Mouse (Mus musculus) forebrain, embryonic 16.5 days (tissue): ENCODE data around the gene Ispd. TPM values are rescaled to one million over a fixed set of nuclear protein-coding genes. Genes with fewer than 3 reads are reported as not detected.

ENCODE experiments used
- ATAC-seq: fragments of 200-750 bp; cut with Nextera tagmentation; 2 replicates; pipeline ENCODE4 v1.8.0; 2017; ENCODE audit warnings: mild to moderate bottlenecking, moderate library complexity
- H3K27ac ChIP-seq: fragments of 300-500 bp; sonication (generic); 2 replicates; pipeline ENCODE4 v1.5.1; 2014; ENCODE audit warnings: low read length, control low read depth
- H3K27me3 ChIP-seq: fragments of 300-500 bp; sonication (generic); replicated peaks from 2 replicates; pipeline ENCODE4 v1.6.1; 2014; ENCODE audit warnings: low read length; ENCODE audit not compliant: control insufficient read depth, insufficient read depth
- H3K36me3 ChIP-seq: fragments of 300-500 bp; sonication (generic); 2 replicates; pipeline ENCODE4 v1.6.1; 2014; ENCODE audit not compliant: control insufficient read depth, insufficient read depth
- H3K4me1 ChIP-seq: fragments of 300-500 bp; sonication (generic); replicated peaks from 2 replicates; pipeline ENCODE4 v1.6.1; 2014; ENCODE audit warnings: low read length; ENCODE audit not compliant: control insufficient read depth, insufficient read depth
- H3K4me2 ChIP-seq: fragments of 300-500 bp; sonication (generic); 2 replicates; pipeline ENCODE4 v1.6.1; 2014; ENCODE audit warnings: mild to moderate bottlenecking, low read length, control low read depth
- H3K4me3 ChIP-seq: fragments of 300-500 bp; sonication (generic); replicated peaks from 2 replicates; pipeline ENCODE4 v1.5.1; 2014; ENCODE audit warnings: mild to moderate bottlenecking, low read length, control low read depth
- H3K9ac ChIP-seq: fragments of 300-500 bp; sonication (generic); replicated peaks from 2 replicates; pipeline ENCODE4 v1.6.1; 2014; ENCODE audit warnings: low read depth, low read length, control low read depth
- H3K9me3 ChIP-seq: fragments of 300-500 bp; sonication (generic); 2 replicates; pipeline ENCODE4 v1.6.1; 2016; ENCODE audit warnings: low read length; ENCODE audit not compliant: control insufficient read depth
- WGBS: fragments of 180-500 bp; shearing (Covaris S2); extraction: QIAGEN DNeasy Blood & Tissue Kit; methylation state at CpG from one replicate; pipeline ENCODE4 v1.1.7; 2014; 5-methylcytosine and 5-hydroxymethylcytosine counted together
- polyA plus RNA-seq: library from polyadenylated mRNA; unstranded; fragments of >200 nt; fragmentation: Nextera tagmentation; extraction: Ambion mirVana; gene quantifications from 2 replicates; pipeline ENCODE4 v1.2.1, GENCODE M21; 2015

Gene Ispd
- polyA plus RNA-seq, 1 experiment from 2014 or later = 7.0 TPM

DNA sequence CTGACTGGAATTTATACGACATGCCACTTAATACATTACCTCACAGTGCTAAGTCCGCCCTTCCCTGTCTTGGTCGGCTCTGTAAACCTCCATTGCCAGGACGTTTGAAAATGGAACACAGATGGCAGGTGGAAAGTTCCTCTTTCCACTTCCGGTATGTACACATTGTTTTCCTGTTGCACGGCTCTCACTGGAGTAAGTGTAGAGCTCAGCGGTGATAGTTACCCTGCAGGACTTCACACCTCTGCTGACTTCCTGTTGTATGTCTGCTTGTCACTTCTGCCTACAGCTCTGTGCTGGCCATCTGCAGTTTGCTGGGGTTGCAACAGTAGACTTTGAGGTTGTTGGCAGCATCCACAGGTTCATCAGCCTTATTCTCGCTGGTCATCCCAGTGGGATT is 58.1 kb downstream of the Ispd start:
- H3K4me1 ChIP-seq = no peaks in the 10 kb centered on the region
- no peaks in the 10 kb centered on the region for H3K27me3 ChIP-seq
- 90% methylated on average over 8 of the region's 8 CpGs for WGBS
- H3K36me3 ChIP-seq = no peaks in the 10 kb centered on the region
- H3K4me2 ChIP-seq = no peak overlapping the region
- H3K4me3 ChIP-seq = no peak overlapping the region
- no peak overlapping the region for H3K9ac ChIP-seq
- ATAC-seq = no peak
- no peak overlapping the region for H3K27ac ChIP-seq
- no peaks in the 10 kb centered on the region for H3K9me3 ChIP-seq

DNA sequence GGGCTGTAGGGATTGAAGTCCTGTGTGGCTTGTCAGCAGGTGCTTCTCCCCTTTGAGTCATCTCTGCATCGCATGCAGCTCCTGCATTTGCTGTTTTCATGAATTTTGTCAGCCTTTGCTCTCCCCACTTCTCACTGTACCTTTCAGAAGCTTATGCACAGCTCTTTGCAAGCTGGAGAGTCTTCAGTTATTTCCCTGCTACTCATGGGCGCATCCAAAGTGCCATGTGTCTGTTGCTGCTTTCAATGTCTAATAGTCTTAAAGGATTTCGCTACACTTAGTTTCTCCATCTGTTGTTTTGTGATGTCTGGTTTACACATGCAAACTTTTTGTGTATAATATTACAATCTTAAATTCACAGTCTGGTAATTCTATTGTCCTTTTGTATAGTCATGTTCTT is 74.8 kb downstream of the Ispd start:
- no peak for ATAC-seq
- WGBS = 67% methylated on average over 3 of the region's 3 CpGs
- Histone ChIP-seq H3K4me2 (no peak overlapping the region), H3K36me3 (no peaks in the 10 kb centered on the region), H3K4me1 (no peaks in the 10 kb centered on the region), H3K9ac (no peak overlapping the region), H3K27ac (no peak overlapping the region), H3K27me3 (no peaks in the 10 kb centered on the region), H3K9me3 (no peaks in the 10 kb centered on the region), H3K4me3 (no peak overlapping the region)

DNA sequence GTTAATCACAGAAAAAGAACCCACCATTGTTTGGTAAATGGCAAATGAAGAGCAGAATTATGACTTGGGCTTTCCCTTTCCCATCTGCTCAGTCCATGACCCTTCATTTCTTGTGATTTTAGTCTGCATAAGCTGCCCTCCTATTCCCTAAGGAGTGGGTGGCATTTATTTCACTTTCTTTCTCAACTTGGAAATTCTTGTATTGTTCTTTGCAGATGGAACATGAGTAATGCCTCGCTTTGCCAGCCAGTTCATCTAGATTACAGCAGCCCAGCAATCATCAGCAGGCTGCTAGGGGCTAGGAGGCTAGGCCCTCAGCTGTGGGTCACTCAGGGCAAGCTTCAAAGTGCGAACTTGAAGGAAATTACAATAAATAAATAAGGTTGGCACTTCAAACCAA is 76.5 kb downstream of the Ispd start:
- no peak for ATAC-seq
- H3K36me3 ChIP-seq = no peaks in the 10 kb centered on the region
- H3K27ac ChIP-seq = no peak overlapping the region
- no peak overlapping the region for H3K4me2 ChIP-seq
- H3K9me3 ChIP-seq = no peaks in the 10 kb centered on the region
- no peaks in the 10 kb centered on the region for H3K4me1 ChIP-seq
- no peaks in the 10 kb centered on the region for H3K27me3 ChIP-seq
- no peak overlapping the region for H3K9ac ChIP-seq
- H3K4me3 ChIP-seq = no peak overlapping the region
- 71% methylated on average over 2 of the region's 2 CpGs for WGBS

DNA sequence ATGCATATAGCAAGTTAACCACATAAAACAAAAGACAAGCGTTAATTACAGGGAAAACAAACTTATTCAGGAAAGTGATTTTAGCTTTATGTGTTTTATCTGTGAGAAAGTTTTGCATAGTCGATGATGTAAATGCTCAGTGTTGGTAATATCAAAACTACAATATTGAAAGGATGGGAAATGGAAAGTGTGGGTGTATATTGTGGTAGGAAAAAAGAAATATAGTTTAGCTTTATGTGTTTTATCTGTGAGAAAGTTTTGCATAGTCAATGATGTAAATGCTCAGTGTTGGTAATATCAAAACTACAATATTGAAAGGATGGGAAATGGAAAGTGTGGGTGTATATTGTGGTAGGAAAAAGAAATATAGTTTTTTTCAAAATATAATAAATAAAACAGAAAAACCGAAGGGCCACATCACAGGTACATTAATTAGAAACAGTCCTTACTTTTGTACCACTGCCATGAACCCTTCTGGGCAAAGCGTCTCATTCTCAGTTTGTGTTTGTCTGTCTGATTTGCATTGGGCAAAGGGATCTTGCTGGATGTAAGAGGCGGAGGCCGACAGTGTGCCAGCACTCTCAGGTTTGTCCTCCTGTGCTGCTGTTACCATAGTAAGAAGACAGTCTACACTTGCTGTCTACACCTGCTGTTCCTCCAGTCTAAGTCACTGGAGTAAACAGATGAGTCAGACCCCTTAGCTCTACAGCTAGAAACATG is 87.2 kb downstream of the Ispd start:
- no peak overlapping the region for H3K4me3 ChIP-seq
- H3K9ac ChIP-seq = no peak overlapping the region
- no peaks in the 10 kb centered on the region for H3K9me3 ChIP-seq
- H3K4me1 ChIP-seq = no peaks in the 10 kb centered on the region
- 92% methylated on average over 6 of the region's 6 CpGs for WGBS
- H3K27me3 ChIP-seq = no peaks in the 10 kb centered on the region
- no peak overlapping the region for H3K27ac ChIP-seq
- ATAC-seq = no peak
- no peaks in the 10 kb centered on the region for H3K36me3 ChIP-seq
- H3K4me2 ChIP-seq = no peak overlapping the region

DNA sequence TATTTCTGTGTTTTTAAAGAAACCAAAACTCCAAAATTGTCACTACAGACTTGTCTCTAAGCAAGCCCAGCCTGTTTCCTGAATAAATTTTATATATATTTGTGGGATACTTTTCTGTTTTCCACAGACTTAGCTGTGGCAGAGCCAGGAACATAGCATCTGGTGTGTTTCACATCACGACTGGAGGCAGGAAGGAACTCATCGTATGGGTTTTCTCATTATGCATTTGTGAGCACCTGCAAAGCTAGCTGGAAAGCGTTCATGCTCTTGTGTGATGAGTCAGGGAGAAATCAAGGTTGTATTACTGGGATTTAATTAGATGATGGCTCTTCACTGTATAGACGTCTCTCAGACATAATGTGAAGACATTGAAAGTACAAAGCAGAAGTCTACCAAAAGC is 90.2 kb downstream of the Ispd start:
- H3K4me1 ChIP-seq = no peaks in the 10 kb centered on the region
- H3K9me3 ChIP-seq = no peaks in the 10 kb centered on the region
- no peak overlapping the region for H3K4me3 ChIP-seq
- no peaks in the 10 kb centered on the region for H3K36me3 ChIP-seq
- 86% methylated on average over 4 of the region's 4 CpGs for WGBS
- no peaks in the 10 kb centered on the region for H3K27me3 ChIP-seq
- H3K4me2 ChIP-seq = no peak overlapping the region
- H3K9ac ChIP-seq = no peak overlapping the region
- no peak for ATAC-seq
- H3K27ac ChIP-seq = no peak overlapping the region

DNA sequence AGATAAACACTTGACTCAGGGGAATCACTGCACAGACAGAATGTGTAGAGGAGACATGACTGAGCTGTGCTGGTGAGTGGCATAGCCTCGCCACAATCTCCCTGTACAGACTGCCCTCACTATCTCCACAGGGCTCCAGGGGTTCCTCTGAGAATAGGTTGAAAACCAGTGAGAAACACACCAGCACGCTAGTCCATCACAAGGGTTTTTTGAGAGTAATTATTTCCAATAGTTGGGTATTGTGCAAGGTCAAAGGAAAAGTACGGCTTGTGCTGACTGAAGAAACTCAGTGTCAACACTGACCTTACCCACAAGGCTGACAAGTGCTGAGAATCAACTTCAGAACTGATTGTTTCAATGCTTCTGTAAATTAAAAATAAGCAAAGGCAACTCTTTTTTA is 92.9 kb downstream of the Ispd start:
- H3K36me3 ChIP-seq = no peaks in the 10 kb centered on the region
- no peak overlapping the region for H3K4me3 ChIP-seq
- H3K9ac ChIP-seq = no peak overlapping the region
- H3K27ac ChIP-seq = no peak overlapping the region
- no peaks in the 10 kb centered on the region for H3K27me3 ChIP-seq
- H3K4me1 ChIP-seq = no peaks in the 10 kb centered on the region
- no peaks in the 10 kb centered on the region for H3K9me3 ChIP-seq
- WGBS = 84% methylated on average over 3 of the region's 3 CpGs
- no peak for ATAC-seq
- H3K4me2 ChIP-seq = no peak overlapping the region

DNA sequence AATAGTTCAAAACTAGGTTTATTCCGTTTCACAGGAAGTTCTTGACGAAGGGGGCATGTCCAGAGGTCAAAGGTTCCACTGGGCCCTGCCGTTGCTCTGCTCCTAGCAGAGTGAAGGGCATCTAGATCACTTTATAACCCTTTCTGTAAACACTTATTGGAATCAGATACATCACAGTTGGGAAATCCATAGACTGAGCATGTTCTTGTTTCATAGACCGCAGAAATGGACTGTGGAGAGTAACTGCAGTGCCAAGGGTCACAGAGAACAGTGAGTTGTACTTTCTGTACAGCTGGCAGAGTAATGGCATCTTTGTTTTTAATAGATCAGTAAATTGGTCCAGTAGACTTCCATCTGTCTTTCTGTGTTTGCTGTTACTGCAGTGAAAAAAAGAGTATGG is 94.0 kb downstream of the Ispd start:
- no peak overlapping the region for H3K4me3 ChIP-seq
- H3K9ac ChIP-seq = no peak overlapping the region
- 88% methylated on average over 4 of the region's 4 CpGs for WGBS
- no peak overlapping the region for H3K27ac ChIP-seq
- no peak overlapping the region for H3K4me2 ChIP-seq
- no peak for ATAC-seq
- no peaks in the 10 kb centered on the region for H3K4me1 ChIP-seq
- no peaks in the 10 kb centered on the region for H3K36me3 ChIP-seq
- no peaks in the 10 kb centered on the region for H3K9me3 ChIP-seq
- no peaks in the 10 kb centered on the region for H3K27me3 ChIP-seq

DNA sequence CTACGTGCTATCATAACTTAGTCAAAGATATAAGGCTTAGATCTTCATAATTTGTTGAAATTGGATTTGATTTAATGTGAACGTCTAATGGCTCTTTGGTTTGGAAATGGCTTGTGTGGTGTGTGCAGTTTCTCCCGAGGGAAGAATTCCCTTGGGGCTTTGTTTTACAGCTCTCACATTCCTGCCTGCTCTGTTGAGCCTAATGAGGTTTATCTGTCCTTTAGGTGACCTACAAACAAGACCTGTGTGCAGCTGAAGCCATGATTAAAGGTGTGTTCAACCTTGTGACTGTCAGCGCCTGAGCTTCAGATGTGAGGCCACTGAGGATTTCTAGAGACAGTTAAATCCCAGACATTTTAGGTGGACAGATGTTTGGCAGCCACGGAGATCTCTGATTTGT is 95.2 kb downstream of the Ispd start:
- no peak for ATAC-seq
- no peak overlapping the region for H3K4me2 ChIP-seq
- H3K9me3 ChIP-seq = no peaks in the 10 kb centered on the region
- H3K4me3 ChIP-seq = no peak overlapping the region
- H3K4me1 ChIP-seq = no peaks in the 10 kb centered on the region
- no peaks in the 10 kb centered on the region for H3K36me3 ChIP-seq
- no peak overlapping the region for H3K27ac ChIP-seq
- H3K9ac ChIP-seq = no peak overlapping the region
- no peaks in the 10 kb centered on the region for H3K27me3 ChIP-seq
- 71% methylated on average over 5 of the region's 5 CpGs for WGBS

DNA sequence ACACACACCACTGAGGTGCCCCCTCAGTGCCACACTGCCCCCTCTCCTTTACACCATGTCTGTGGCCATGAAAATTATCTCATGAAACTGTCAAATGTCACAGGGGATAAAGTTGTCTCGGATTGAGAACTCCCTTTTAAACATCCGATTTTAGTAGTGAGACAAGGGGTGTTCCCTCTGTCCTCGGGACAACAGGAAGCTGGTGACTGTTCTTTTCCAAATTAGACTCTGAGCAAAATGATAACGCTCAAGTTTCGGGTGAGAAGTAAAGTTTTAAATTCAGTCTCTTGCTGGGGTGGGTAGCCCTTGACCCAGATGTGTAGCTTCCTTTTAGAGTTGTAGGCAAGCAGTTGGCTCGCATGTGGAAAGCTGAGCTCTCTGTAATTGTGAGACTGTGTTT is 96.3 kb downstream of the Ispd start:
- H3K36me3 ChIP-seq = no peaks in the 10 kb centered on the region
- 83% methylated on average over 6 of the region's 6 CpGs for WGBS
- no peak for ATAC-seq

DNA sequence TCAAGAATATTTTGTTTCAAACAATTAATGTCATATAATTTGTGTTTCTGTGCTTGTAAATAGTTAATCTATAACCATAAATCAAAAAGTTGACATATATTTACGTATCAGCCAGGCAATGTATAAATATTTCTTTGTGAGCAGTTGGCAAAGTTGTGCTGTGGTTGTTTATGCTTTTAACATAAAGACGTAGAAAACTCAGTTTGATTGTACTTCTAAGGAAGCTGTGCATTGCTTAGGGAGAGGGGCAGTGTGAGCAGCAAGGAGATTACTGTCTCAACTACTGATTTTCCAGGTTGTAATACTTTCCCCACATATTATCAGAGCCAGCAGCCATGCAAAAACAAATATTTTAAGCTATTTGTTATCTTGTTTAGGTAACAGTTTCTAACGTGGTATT is 96.7 kb downstream of the Ispd start:
- no peaks in the 10 kb centered on the region for H3K9me3 ChIP-seq
- no peaks in the 10 kb centered on the region for H3K27me3 ChIP-seq
- H3K4me3 ChIP-seq = no peak overlapping the region
- H3K27ac ChIP-seq = no peak overlapping the region
- no peak overlapping the region for H3K4me2 ChIP-seq
- no peak overlapping the region for H3K9ac ChIP-seq
- 81% methylated on average over 3 of the region's 3 CpGs for WGBS
- no peaks in the 10 kb centered on the region for H3K4me1 ChIP-seq
- H3K36me3 ChIP-seq = no peaks in the 10 kb centered on the region
- no peak for ATAC-seq

More for the DNA sequence above, 96.3 kb downstream of the Ispd start:
- Histone ChIP-seq H3K27ac (no peak overlapping the region), H3K4me2 (no peak overlapping the region), H3K27me3 (no peaks in the 10 kb centered on the region), H3K4me1 (no peaks in the 10 kb centered on the region), H3K4me3 (no peak overlapping the region), H3K9ac (no peak overlapping the region), H3K9me3 (no peaks in the 10 kb centered on the region)
